Mouse (Mus musculus) midbrain, postnatal 0 days (tissue): ENCODE measurements around the gene Lrrc61. TPM values are rescaled to one million over a fixed set of nuclear protein-coding genes. Genes with fewer than 3 reads are reported as not detected.

ENCODE experiments used
- ATAC-seq: fragments of 200-750 bp; cut with Nextera tagmentation; 2 replicates; pipeline ENCODE4 v1.8.0; 2017; ENCODE audit warnings: moderate number of reproducible peaks, mild to moderate bottlenecking, moderate TSS enrichment, moderate library complexity; ENCODE audit not compliant: low FRiP score
- DNase-seq: peaks from one replicate; pipeline ENCODE4 v3.0.0-alpha.2; 2015; ENCODE audit warnings: low spot score
- H3K27ac ChIP-seq: fragments of 300-500 bp; sonication (generic); 2 replicates; pipeline ENCODE4 v1.5.1; 2014; ENCODE audit warnings: low read depth, mild to moderate bottlenecking, low read length, mixed read lengths
- H3K27me3 ChIP-seq: fragments of 300-500 bp; sonication (generic); 2 replicates; pipeline ENCODE4 v1.6.1; 2014; ENCODE audit warnings: low read length, control low read depth, mixed read lengths; ENCODE audit not compliant: insufficient read depth
- H3K36me3 ChIP-seq: fragments of 300-500 bp; sonication (generic); 2 replicates; pipeline ENCODE4 v1.6.1; 2014; ENCODE audit warnings: low read length, control low read depth, mixed read lengths; ENCODE audit not compliant: insufficient read depth
- H3K4me1 ChIP-seq: fragments of 300-500 bp; sonication (generic); 2 replicates; pipeline ENCODE4 v1.6.1; 2014; ENCODE audit warnings: mild to moderate bottlenecking, control low read depth, antibody characterized with exemption, low read length, mixed read lengths; ENCODE audit not compliant: insufficient read depth
- H3K4me2 ChIP-seq: fragments of 300-500 bp; sonication (generic); 2 replicates; pipeline ENCODE4 v1.6.1; 2014; ENCODE audit warnings: low read depth, mild to moderate bottlenecking, low read length, mixed read lengths; ENCODE audit not compliant: poor library complexity, severe bottlenecking
- H3K4me3 ChIP-seq: fragments of 300-500 bp; sonication (generic); 2 replicates; pipeline ENCODE4 v1.5.1; 2014; ENCODE audit warnings: low read depth, mild to moderate bottlenecking, low read length, moderate library complexity
- H3K9ac ChIP-seq: fragments of 300-500 bp; sonication (generic); replicated peaks from 2 replicates; pipeline ENCODE4 v1.6.1; 2014; ENCODE audit warnings: mild to moderate bottlenecking, low read length, moderate library complexity, mixed read lengths; ENCODE audit not compliant: poor library complexity, severe bottlenecking
- H3K9me3 ChIP-seq: fragments of 300-500 bp; sonication (generic); 2 replicates; pipeline ENCODE4 v1.6.1; 2016; ENCODE audit warnings: low read length, control low read depth
- CTCF ChIP-seq: IDR thresholded peaks from 2 replicates; pipeline ENCODE4 v1.5.1; 2016; ENCODE audit warnings: antibody characterized with exemption, mild to moderate bottlenecking
- WGBS: fragments of 180-500 bp; shearing (Covaris S2); extraction: QIAGEN DNeasy Blood & Tissue Kit; methylation state at CpG from one replicate; pipeline ENCODE4 v1.1.7; 2014; 5-methylcytosine and 5-hydroxymethylcytosine counted together
- polyA plus RNA-seq: library from polyadenylated mRNA; unstranded; fragments of >200 nt; fragmentation: Nextera tagmentation; extraction: Ambion mirVana; gene quantifications from 2 replicates; pipeline ENCODE4 v1.2.1, GENCODE M21; 2015
- total RNA-seq: library from RNA; depleted of rRNA; stranded (reverse); fragments of >200 nt; gene quantifications from 2 replicates; pipeline ENCODE4 v1.2.3, GENCODE M21; 2014

Gene Lrrc61
- total and polyA plus RNA-seq, 2 experiments from 2014 or later, result 23.3 to 82.4 TPM

GRCm38 (mm10) chr6:48537105-48537954 is 17.3 kb upstream of the Lrrc61 start, which contains the start of gene Atp6v0e2:
Gene Atp6v0e2, plus strand, starts transcription at chr6:48537615.
- H3K9ac ChIP-seq, result peak within 1 kb of the TSS; percentile 99
- H3K27me3 ChIP-seq, result no peaks in the 10 kb centered on the region
- peak within 1 kb of the TSS; percentile 64 for H3K4me3 ChIP-seq
- H3K4me2 ChIP-seq, result peak within 1 kb of the TSS; percentile 76
- peaks cover 31% of the 10 kb centered on the region for H3K36me3 ChIP-seq
- H3K27ac ChIP-seq, result peak within 1 kb of the TSS; percentile 83
- 0 out of 2 replicates have a peak, but pooled peaks have one; percentile 6 for TF ChIP-seq CTCF
- ATAC-seq (peak; percentile 94), DNase-seq (peak; percentile 98)
- H3K9me3 ChIP-seq, result no peaks in the 10 kb centered on the region
- peaks cover 16% of the 10 kb centered on the region for H3K4me1 ChIP-seq
- WGBS, result 4% methylated on average over 38 of the region's 38 CpGs

- Histone ChIP-seq H3K27ac (no peak overlapping the region), H3K9ac (peak overlapping the region; percentile 99; the same call in 1 of the 2 replicates)
- 75% methylated on average over 4 of the region's 5 CpGs for WGBS
Measured at GRCm38 (mm10) chr6:48538841-48539737, 15.5 kb upstream of the Lrrc61 start.

GRCm38 (mm10) chr6:48539860-48540259 is 14.7 kb upstream of the Lrrc61 start:
- no peak overlapping the region for H3K9ac ChIP-seq
- no peak overlapping the region for H3K4me3 ChIP-seq
- DNase-seq (no peak), ATAC-seq (no peak)
- peaks cover 16% of the 10 kb centered on the region for H3K4me1 ChIP-seq
- no peak overlapping the region for H3K27ac ChIP-seq
- 83% methylated on average over 5 of the region's 5 CpGs for WGBS
- TF ChIP-seq CTCF, result no peak
- no peaks in the 10 kb centered on the region for H3K27me3 ChIP-seq
- no peaks in the 10 kb centered on the region for H3K9me3 ChIP-seq
- no peak overlapping the region for H3K4me2 ChIP-seq
- peaks cover 22% of the 10 kb centered on the region for H3K36me3 ChIP-seq

More at GRCm38 (mm10) chr6:48538841-48539737, 15.5 kb upstream of the Lrrc61 start:
- H3K4me3 ChIP-seq, result peak overlapping the region; percentile 64
- peak overlapping the region; percentile 76 for H3K4me2 ChIP-seq
- no peak for ATAC-seq
- peak; percentile 82 for TF ChIP-seq CTCF
- peaks cover 22% of the 10 kb centered on the region for H3K36me3 ChIP-seq
- peaks cover 16% of the 10 kb centered on the region for H3K4me1 ChIP-seq
- H3K9me3 ChIP-seq, result no peaks in the 10 kb centered on the region
- peak; percentile 90 for DNase-seq
- H3K27me3 ChIP-seq, result no peaks in the 10 kb centered on the region

GRCm38 (mm10) chr6:48540721-48541120 is 13.9 kb upstream of the Lrrc61 start:
- ATAC-seq (no peak), DNase-seq (no peak)
- Histone ChIP-seq H3K9me3 (no peaks in the 10 kb centered on the region), H3K9ac (no peak overlapping the region), H3K4me1 (peaks cover 16% of the 10 kb centered on the region), H3K27me3 (no peaks in the 10 kb centered on the region), H3K4me2 (no peak overlapping the region), H3K4me3 (no peak overlapping the region), H3K27ac (no peak overlapping the region), H3K36me3 (peaks cover 22% of the 10 kb centered on the region)
- TF ChIP-seq CTCF, result no peak
- WGBS, result 83% methylated on average over 3 of the region's 3 CpGs

GRCm38 (mm10) chr6:48541560-48542450 is 12.8 kb upstream of the Lrrc61 start:
- ATAC-seq (no peak), DNase-seq (no peak)
- Histone ChIP-seq H3K9me3 (no peaks in the 10 kb centered on the region), H3K36me3 (peaks cover 22% of the 10 kb centered on the region), H3K4me2 (no peak overlapping the region), H3K4me3 (no peak overlapping the region), H3K27ac (no peak overlapping the region), H3K4me1 (peaks cover 12% of the 10 kb centered on the region), H3K27me3 (no peaks in the 10 kb centered on the region), H3K9ac (no peak overlapping the region; the same call in 1 of the 2 replicates)
- no peak for TF ChIP-seq CTCF
- WGBS, result 71% methylated on average over 7 of the region's 7 CpGs
